In genomic region chr17:74296076-74296823, GRCm38 (mm10) we compare ENCODE assay signal across 8 mouse cellular contexts. TPM values are rescaled to one million over a fixed set of nuclear protein-coding genes. Genes with fewer than 3 reads are reported as not detected.
DNase-seq lines count a peak whose midpoint lies in the region; ATAC-seq lines count a peak whose summit lies in the region.

No protein-coding gene starts in this region.

- peaks cover 10% of the 10 kb centered on the region; the same call in 1 of the 2 replicates for H3K4me1 ChIP-seq in neural tube, embryonic 11.5 days (ENCODE audit: control insufficient read depth, insufficient read depth, low read length)
- peaks cover 11% of the 10 kb centered on the region for H3K4me1 ChIP-seq in heart, embryonic 16.5 days (ENCODE audit: control insufficient read depth, insufficient read depth, low read length)
- peaks cover 15% of the 10 kb centered on the region for H3K4me1 ChIP-seq in limb, embryonic 12.5 days (replicated peaks)
- H3K4me1 ChIP-seq in midbrain, embryonic 15.5 days = peaks cover 19% of the 10 kb centered on the region

- no peaks in the 10 kb centered on the region for H3K9me3 ChIP-seq in neural tube, embryonic 11.5 days (ENCODE audit: control insufficient read depth, low read length)
- no peaks in the 10 kb centered on the region for H3K9me3 ChIP-seq in heart, embryonic 16.5 days (replicated peaks; ENCODE audit: control insufficient read depth, low read length)
- no peaks in the 10 kb centered on the region for H3K9me3 ChIP-seq in limb, embryonic 12.5 days
- no peaks in the 10 kb centered on the region for H3K9me3 ChIP-seq in midbrain, embryonic 15.5 days

- H3K36me3 ChIP-seq in neural tube, embryonic 11.5 days (ENCODE audit: control insufficient read depth, insufficient read depth, low read length) = peaks cover 2% of the 10 kb centered on the region
- peaks cover 11% of the 10 kb centered on the region for H3K36me3 ChIP-seq in heart, embryonic 16.5 days (ENCODE audit: control insufficient read depth, insufficient read depth)
- peaks cover 36% of the 10 kb centered on the region for H3K36me3 ChIP-seq in limb, embryonic 12.5 days
- no peaks in the 10 kb centered on the region for H3K36me3 ChIP-seq in midbrain, embryonic 15.5 days (replicated peaks)

- no peak for ATAC-seq in neural tube, embryonic 11.5 days (ENCODE audit: insufficient read depth, low FRiP score, low TSS enrichment)
- ATAC-seq in heart, embryonic 16.5 days (replicated peaks; ENCODE audit: extremely low read depth, insufficient read depth, low FRiP score) = no peak
- ATAC-seq in limb, embryonic 12.5 days (ENCODE audit: insufficient number of reproducible peaks, insufficient read depth, low FRiP score, low TSS enrichment, low read depth) = no peak
- ATAC-seq in midbrain, embryonic 15.5 days (replicated peaks) = no peak

- H3K4me2 ChIP-seq in neural tube, embryonic 11.5 days (ENCODE audit: low read depth) = peak overlapping the region; percentile 77
- peak overlapping the region; percentile 89 for H3K4me2 ChIP-seq in heart, embryonic 16.5 days (ENCODE audit: low read depth, low read length)
- peak overlapping the region; percentile 72 for H3K4me2 ChIP-seq in limb, embryonic 12.5 days
- peak overlapping the region; percentile 82 for H3K4me2 ChIP-seq in midbrain, embryonic 15.5 days

- WGBS in neural tube, embryonic 11.5 days = 50% methylated on average over 11 of the region's 11 CpGs
- 41% methylated on average over 11 of the region's 11 CpGs for WGBS in heart, embryonic 16.5 days
- WGBS in limb, embryonic 12.5 days = 41% methylated on average over 11 of the region's 11 CpGs
- 52% methylated on average over 11 of the region's 11 CpGs for WGBS in midbrain, embryonic 15.5 days

- H3K27ac ChIP-seq in neural tube, embryonic 11.5 days (ENCODE audit: low read depth, low read length) = peak overlapping the region; percentile 94; the same call in 1 of the 2 replicates
- peak overlapping the region; percentile 95 for H3K27ac ChIP-seq in heart, embryonic 16.5 days (ENCODE audit: low read length)
- peak overlapping the region; percentile 98 for H3K27ac ChIP-seq in limb, embryonic 12.5 days
- peak overlapping the region; percentile 98 for H3K27ac ChIP-seq in midbrain, embryonic 15.5 days

- peak overlapping the region; percentile 95; the same call in 1 of the 2 replicates for H3K9ac ChIP-seq in neural tube, embryonic 11.5 days (ENCODE audit: low read length)
- peak overlapping the region; percentile 93 for H3K9ac ChIP-seq in heart, embryonic 16.5 days (ENCODE audit: low read length)
- H3K9ac ChIP-seq in limb, embryonic 12.5 days (replicated peaks) = peak overlapping the region; percentile 89; the same call in 1 of the 2 replicates
- H3K9ac ChIP-seq in midbrain, embryonic 15.5 days = peak overlapping the region; percentile 84

- H3K27me3 ChIP-seq in neural tube, embryonic 11.5 days (ENCODE audit: control insufficient read depth, insufficient read depth, low read length) = no peaks in the 10 kb centered on the region
- H3K27me3 ChIP-seq in heart, embryonic 16.5 days (ENCODE audit: control insufficient read depth, insufficient read depth, low read length) = no peaks in the 10 kb centered on the region
- H3K27me3 ChIP-seq in limb, embryonic 12.5 days = no peaks in the 10 kb centered on the region
- no peaks in the 10 kb centered on the region for H3K27me3 ChIP-seq in midbrain, embryonic 15.5 days (replicated peaks)

- no peak for DNase-seq in neural tube, embryonic 11.5 days (ENCODE audit: low spot score)
- DNase-seq in neural tube, embryonic 10.5 days (ENCODE audit: extremely low spot score, low spot score) = no peak
- peak; percentile 19 for DNase-seq in embryo, embryonic 11 days
- DNase-seq in ovary, postnatal 14 days (ENCODE audit: low spot score) = no peak
- DNase-seq in ovary, postnatal 10 days (ENCODE audit: low spot score) = no peak

- H3K4me3 ChIP-seq in neural tube, embryonic 11.5 days (ENCODE audit: low read depth, low read length) = peak overlapping the region; percentile 97
- peak overlapping the region; percentile 94 for H3K4me3 ChIP-seq in heart, embryonic 16.5 days (ENCODE audit: low read length)
- H3K4me3 ChIP-seq in limb, embryonic 12.5 days (replicated peaks) = peak overlapping the region; percentile 91
- peak overlapping the region; percentile 89 for H3K4me3 ChIP-seq in midbrain, embryonic 15.5 days

RNA-seq across cellular contexts. Expression of gene Memo1, which starts 0.9 kb away (rescaled TPM):
- 86.4 and 89.3 TPM in 2 replicates for polyA plus RNA-seq in neural tube, embryonic 11.5 days (2014; fragmentation: Nextera tagmentation; extraction: Ambion mirVana)
- polyA plus RNA-seq in heart, embryonic 16.5 days (2015; fragmentation: Nextera tagmentation; extraction: Ambion mirVana) = 71.4 and 72.2 TPM in 2 replicates
- polyA plus RNA-seq in limb, embryonic 12.5 days (2016; fragmentation: Nextera tagmentation; extraction: Ambion mirVana) = 77.7 and 80.1 TPM in 2 replicates
- polyA plus RNA-seq in midbrain, embryonic 15.5 days (2015; fragmentation: Nextera tagmentation; extraction: Ambion mirVana) = 51.3 and 57.8 TPM in 2 replicates

RNA-seq across cellular contexts. Expression of gene Dpy30, which starts 27.5 kb away (rescaled TPM):
- polyA plus RNA-seq in neural tube, embryonic 11.5 days (2014; fragmentation: Nextera tagmentation; extraction: Ambion mirVana) = 227 and 231 TPM in 2 replicates
- polyA plus RNA-seq in heart, embryonic 16.5 days (2015; fragmentation: Nextera tagmentation; extraction: Ambion mirVana) = 184 and 188 TPM in 2 replicates
- polyA plus RNA-seq in limb, embryonic 12.5 days (2016; fragmentation: Nextera tagmentation; extraction: Ambion mirVana) = 274 and 295 TPM in 2 replicates
- polyA plus RNA-seq in midbrain, embryonic 15.5 days (2015; fragmentation: Nextera tagmentation; extraction: Ambion mirVana) = 182 and 191 TPM in 2 replicates

RNA-seq across cellular contexts. Expression of gene Spast, which starts 42.5 kb away (rescaled TPM):
- 48.9 and 49.3 TPM in 2 replicates for polyA plus RNA-seq in neural tube, embryonic 11.5 days (2014; fragmentation: Nextera tagmentation; extraction: Ambion mirVana)
- polyA plus RNA-seq in heart, embryonic 16.5 days (2015; fragmentation: Nextera tagmentation; extraction: Ambion mirVana) = 9.1 and 9.4 TPM in 2 replicates
- polyA plus RNA-seq in limb, embryonic 12.5 days (2016; fragmentation: Nextera tagmentation; extraction: Ambion mirVana) = 26.0 and 30.7 TPM in 2 replicates
- polyA plus RNA-seq in midbrain, embryonic 15.5 days (2015; fragmentation: Nextera tagmentation; extraction: Ambion mirVana) = 37.6 and 38.4 TPM in 2 replicates
